Mouse (Mus musculus) kidney, postnatal 4 days (tissue): ENCODE data around the gene Tmem248.

Experiments
- DNase-seq, 2 experiments: peaks; one replicate each; pipeline ENCODE4 v3.0.0; 2021; ENCODE audit warnings: mixed read lengths in 2 of 2

Tmem248 gene

DNA sequence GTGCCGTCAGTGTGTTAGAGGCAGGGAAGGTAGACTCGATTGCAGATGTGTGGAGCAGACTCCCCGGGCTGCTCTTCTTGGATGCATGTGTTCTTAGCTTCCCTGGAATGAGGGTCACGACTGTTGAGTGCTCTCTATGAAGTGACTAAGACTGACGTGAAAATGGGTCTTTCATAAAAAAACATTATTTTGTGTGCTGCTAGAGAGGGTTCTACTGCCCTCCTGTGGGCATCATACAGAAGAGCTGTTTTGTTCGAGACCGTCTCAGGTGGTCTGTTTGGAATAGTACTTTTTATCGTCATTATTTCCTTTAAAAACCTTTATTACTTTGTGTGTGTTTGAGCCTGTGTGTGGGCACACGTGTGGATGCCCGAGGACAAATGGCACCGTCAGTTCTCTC, 46.6 kb downstream of the Tmem248 start:
- DNase-seq, result no peak

DNA sequence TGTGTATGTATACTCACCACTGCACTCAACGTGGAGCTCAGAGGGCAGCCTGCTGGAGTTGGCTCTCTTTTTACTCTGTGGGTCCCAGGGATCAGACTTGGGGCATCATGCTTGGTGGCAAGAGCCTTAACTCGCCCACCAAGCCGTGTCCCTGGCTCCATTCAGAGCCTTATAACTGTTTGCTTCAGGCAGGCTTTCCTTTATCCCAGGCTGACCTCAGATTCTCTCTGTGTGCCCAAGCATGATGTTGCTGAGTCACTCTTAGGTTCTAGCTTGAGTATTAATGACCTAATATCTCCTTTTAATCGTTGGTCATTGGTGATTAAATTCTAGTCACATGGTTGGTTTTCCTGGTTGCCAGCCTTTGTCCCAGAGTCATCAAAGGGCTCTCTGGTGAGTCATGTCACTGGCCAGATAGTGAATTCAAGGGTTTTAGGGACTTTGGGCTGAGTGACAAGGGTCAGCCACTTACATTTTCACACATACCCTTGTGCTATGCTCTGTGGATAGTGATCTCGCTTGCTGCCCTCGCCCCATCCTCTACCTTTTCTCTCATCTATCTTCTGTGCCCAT, 47.6 kb downstream of the Tmem248 start:
- DNase-seq, result no peak

DNA sequence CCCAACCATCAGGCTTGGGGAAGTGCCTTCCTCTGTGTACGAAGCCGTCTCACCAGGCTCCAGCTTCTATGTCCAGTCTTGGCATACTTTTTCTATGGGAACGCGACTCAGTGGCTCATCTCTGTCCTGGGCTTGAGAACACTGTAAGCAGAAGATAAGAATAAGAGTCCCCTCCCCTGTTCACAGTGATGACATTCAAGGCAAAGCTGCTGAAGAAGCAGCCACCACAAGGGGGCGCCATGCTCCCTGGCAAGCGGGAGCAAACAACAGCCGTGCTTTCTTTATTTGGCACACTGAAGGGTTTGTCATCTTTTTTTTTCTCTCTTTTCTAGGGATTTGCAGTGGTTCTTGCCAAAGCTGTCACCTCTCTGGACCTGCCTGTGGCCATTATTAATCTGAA, 49.8 kb downstream of the Tmem248 start:
- peak; percentile 50 to 62 for DNase-seq

DNA sequence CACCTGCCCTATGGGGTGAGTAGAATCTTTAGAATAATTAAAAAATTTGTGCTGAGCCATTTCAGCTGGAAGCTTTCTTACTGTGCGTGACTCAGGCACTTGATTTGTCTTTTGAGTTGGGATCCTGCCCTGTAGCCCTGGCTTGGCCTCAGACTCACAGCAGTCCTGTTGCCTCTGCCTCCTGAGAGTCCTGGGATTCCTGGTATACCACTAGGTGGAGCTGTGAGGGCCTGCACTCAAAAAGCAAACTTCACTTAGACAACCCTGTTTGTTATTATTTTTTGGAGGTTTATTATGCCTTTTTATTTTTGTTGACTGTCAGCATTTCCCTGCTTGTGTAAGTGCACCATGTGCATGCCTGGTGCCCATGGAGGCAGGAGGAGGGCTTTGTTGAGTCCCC, 50.4 kb downstream of the Tmem248 start:
- peak in 1 of 2 experiments; percentile 42 for DNase-seq

DNA sequence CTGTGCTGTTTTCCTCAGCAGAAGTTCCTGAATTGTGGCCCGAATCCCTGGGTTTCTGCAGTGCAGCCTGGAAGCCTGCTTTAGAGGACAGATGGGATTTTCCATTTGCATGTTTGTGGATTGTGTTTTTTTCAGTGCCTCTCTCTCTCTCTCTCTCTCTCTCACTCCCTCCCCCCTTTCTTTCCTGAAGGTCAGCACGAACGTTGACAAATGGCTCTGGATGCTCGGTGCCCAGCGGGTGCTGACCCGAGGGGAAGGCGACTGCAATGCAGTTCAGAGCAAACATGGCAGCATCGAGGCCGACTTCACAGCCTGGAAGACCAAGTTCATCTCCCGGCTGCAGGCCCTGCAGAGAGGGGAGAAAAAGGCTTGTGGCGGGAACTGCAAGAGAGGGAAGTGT, 52.1 kb downstream of the Tmem248 start:
- no peak for DNase-seq

DNA sequence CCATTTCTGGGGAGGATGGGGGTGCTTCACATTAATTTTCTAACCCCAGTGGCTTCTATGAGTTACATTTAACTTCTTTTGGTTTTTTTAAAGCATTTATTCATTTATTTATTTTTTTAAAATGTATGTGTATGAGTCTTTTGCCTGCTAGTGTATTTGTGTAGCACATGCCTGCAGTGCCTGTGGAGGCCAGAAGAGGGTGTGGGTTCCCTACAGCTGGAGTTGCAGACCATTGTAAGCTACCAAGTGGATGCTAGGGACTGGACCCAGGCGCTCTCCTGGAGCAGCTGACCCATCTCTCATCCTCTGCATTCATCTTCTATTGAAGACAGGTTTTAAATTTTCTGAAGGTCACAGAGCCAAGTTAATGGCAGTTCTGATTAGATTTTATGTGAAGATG, 55.5 kb downstream of the Tmem248 start:
- no peak for DNase-seq

DNA sequence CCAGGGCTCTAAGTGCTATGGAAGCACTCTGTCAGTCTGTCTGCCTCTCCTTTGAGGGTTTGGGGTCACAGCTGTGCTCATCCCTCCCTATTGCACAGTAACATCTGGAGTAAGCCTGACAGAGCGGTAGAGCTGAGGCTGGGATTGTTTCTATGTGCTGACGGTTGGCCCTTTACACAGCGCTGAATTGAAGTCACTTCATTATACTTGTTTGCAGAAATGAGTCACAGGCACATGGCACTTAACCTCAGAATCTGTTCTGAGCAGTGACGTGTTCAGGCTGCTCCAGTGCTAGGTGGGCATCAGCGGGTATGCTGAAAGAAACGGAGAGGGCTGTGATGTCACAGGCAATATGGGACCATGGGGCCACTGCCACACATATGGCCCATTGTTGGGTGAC, 56.2 kb downstream of the Tmem248 start:
- DNase-seq, result no peak

DNA sequence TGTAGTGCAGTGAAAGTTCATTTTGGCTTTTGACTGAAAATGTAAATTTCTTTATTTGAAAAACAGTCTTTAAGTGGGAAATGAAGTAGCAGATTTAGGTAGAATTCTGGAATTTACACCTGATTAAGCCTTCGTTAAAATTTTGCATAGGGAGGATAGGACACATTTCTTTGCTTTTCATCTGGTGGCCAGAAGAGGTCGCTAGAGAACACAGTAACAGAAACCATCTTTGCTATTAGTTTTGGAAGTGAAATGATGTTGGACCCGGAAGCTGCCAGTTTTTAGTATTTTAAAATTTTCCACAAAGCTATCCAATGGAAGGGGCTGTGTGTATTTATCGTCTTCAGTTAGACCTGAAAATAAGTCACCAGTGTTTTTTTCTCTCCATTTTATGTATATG, 58.6 kb downstream of the Tmem248 start:
- DNase-seq, result peak in 1 of 2 experiments; percentile 49

DNA sequence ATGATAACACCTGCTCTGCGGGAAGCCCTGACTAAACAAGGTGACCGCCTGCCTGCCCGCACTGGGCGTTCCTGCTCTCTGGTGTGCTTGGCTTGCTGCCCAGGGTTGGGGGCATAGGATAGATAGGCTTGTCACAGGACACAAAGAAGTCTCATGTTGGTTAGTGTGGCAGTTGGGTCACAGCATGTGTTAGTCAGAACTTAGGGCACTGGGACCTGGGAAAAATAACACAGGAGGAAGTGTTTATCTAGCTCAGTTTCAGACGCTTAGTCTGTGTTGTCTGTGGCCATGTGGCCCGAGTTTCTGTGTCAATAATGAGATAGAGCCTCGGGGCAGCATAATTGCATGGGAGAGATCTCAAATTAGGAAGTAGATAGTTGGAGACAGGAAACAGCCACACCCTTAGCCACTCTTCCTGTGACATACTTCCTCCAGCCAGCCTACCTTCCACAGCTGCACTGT, 61.2 kb downstream of the Tmem248 start:
- no peak for DNase-seq

DNA sequence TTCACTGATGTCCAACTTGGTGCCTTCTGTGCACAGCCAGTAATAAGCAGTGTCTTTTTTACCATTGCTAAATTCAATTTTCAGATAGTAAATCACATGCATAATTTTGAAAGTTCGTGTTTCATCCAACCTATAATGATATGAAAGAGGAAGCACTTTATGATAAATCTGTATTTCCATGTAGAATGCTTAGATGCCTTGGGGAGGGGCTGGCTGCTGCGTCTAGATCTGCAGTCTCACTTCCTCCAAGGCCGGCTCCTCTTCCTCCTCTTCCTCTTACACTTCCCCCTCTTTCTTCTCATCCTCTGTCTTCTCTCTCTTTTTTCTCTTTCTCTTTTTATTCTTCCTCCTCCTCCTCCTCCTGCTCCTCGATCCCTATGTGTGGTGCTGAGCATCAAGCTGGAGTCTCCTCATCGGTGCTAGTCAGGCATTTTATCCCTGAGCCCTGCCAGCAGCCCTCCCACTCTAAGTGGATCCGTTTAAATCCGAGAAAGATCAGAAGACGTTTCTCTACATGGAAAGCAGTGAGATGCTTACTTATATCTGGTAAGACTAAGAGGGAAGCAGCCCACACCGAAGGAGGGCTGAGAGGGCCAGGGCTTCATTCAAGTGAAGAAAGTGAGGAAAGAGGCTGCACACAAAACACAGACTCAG, 66.3 kb downstream of the Tmem248 start:
- DNase-seq, result no peak

DNA sequence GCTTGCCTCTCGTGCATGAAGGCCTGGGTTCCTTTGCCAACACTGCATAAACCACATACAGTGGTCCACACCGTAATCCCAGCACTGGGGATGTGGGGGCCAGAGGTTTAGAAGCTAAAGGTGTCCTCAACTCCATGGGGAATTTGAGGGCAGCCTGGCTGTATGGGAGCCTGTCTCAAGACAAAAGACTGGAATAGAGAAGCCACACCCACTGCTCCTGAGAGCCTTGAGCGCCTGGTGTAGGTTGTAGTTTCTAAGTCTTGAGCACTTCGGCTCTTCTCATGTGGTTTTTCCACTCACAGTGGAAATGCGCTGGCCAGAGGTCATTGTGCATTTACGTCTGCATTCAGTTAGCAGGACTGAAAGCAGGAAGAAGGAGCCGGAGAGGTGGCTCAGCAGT, 71.2 kb downstream of the Tmem248 start:
- DNase-seq, result no peak

DNA sequence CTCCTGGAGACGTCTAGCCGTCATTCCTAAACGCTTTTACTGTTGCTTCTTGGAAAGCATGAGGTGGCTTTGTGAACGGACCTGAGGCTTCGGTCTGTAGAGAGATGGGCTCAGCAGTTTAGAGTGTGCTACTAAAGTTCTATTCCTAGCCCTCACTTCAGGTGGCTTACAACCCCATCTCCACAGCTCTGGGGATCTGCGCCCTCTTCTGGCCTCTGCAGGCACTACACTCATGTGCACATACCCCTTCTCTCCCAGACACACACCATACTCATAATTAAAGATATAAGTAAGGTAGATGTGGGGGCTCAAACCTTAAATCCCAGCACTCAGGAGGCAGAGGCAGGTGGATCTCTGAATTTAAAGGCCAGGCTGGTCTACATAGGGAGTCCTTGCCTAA, 73.4 kb downstream of the Tmem248 start:
- no peak for DNase-seq

DNA sequence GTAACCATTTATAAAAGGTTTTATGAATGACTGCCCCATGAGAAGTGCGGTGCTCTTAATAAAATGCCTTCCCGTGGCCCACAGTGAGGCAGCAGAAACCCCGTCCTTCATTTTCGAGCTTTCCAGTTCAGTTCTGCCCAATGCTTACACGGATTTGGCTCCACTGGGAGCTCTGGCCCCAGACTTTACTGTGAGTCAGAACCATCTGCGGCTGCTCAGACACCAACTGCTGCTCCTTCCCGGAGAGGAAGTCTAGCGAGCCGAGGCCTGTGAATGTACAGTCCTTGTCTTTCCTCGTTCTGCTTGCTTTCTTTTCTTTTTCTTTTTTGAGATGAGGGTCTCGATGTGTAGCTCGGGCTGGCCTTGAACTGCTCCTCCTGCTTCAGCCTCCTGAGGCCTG, 73.9 kb downstream of the Tmem248 start:
- DNase-seq, result no peak

DNA sequence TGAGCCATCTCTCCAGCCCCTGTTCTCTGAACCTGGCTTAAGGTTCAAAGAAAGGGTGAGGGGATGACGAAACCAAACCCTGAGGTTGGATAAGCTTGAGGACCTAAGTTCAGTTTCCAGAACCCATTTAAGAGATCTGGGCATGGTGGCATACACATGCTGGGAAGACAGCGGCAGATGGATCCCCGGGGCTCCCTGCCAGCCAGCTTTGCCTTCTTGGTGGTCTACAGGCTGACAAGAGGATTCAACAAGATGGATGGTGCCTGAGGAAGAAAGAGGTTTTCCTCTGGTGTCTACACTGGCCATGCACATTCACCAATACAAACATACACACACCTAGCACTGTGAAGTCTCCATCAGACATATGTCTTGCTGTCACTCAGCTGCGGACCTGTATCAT, 76.1 kb downstream of the Tmem248 start:
- DNase-seq, result no peak
